Mouse (Mus musculus) embryo, embryonic 10 days (tissue): ENCODE measurements around the gene Tia1.
A peak's percentile ranks its signal among the peaks of the same experiment; 100 is the strongest.

Experiments
- DNase-seq: peaks from one replicate; pipeline ENCODE4 v3.0.0-alpha.2; 2015; ENCODE audit warnings: low spot score

The Tia1 gene

DNA sequence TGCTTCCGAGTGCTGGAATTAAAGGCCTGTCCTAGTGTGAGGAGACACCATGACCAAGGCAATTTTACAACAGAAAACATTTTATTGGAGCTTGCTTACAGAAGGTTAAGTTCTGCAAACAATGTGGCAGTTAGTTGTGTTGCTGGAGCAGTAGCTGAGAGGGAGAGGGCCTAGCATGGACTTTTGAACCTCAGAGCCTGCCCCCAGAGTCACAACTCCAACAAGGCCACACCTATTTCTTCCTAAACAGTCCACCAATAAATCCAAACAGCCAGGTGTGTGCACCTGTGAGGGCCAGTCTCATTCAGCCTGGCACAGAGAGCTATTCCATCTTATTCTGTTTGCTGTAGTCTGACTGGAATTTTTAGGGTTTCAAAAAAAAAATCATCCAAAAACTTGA lies 29.7 kb downstream of the Tia1 start:
- no peak for DNase-seq

DNA sequence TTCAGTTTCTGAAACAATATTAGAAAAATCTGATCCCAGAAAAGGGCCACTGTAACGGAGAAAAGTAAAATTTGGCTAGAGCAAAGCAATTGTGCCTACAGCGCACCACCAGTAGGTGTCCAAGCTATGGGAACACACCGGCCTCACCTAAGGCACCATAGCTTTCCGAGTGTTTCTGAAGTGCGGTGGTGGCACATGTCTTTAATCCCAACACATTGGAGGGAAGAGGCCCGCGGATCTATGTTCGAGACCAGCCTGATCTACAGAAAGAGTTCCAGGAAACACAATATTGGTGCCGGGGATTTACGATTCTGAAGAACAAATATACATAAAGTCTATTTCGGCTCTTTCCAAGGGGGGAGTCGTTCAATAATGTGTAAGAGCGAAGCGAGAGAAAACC lies 33.7 kb downstream of the Tia1 start:
- DNase-seq: peak; percentile 81

DNA sequence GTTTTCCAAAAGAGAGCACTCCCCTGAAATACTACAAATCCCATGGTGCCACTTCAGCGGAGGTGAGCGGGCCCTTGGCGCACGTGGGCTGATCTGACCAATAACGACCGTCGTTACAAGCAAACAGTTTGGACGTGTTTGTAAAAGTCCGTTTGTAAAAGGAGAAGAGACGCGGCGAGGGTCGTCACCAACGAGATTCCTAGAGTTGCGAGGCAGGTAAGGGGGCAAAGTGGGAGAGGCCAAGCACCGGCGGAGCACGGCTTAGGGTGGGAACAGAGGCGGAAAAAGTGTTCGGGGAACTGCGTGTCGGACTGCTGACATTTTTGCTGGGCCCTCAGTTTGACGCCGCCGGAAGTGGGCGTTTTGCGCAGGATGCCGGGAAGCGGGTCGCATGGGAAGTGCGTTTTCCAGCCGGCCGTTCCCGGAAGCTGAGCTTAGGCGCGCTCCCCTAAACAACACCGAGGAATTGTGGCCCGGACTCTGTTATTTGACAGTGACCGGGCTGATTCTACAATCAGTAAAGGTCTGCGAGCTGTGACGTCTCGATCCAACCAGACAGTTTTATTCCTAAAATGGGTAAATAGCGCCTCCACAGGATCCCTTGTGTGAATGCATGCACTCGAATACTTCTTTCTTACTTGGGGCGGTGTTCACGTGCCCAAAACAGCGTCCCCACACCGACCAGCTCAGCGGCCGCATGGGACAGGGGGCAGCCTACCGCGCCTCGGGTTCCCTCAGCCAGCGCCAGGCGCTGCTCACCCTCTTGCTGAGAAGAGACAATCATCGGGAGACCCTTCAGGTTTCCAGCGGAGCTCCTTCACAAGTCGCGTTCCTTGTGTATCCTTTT lies 34.5 kb downstream of the Tia1 start, which contains the start of gene C87436:
TSS of gene C87436 (plus strand) at position 103 of the 847 bp plus-strand sequence.
- DNase-seq: peak; percentile 96

DNA sequence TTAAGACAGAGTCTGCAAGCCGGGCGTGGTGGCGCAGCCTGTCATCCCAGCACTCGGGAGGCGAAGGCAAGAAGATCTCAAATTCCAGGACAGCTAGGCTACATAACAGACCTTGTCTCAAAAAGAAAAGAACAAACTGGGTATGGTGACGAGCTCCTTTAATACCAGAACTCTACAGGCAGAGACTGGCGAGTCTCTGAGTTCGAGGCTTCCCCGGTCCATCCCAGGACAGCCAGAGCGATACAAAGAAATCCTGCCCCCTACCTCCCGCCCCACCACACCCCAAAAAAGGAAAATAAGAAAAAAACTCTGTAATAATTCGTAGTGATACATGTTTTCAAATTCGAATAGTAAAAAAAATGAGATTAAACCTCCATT lies 35.1 kb downstream of the Tia1 start:
- DNase-seq: no peak

DNA sequence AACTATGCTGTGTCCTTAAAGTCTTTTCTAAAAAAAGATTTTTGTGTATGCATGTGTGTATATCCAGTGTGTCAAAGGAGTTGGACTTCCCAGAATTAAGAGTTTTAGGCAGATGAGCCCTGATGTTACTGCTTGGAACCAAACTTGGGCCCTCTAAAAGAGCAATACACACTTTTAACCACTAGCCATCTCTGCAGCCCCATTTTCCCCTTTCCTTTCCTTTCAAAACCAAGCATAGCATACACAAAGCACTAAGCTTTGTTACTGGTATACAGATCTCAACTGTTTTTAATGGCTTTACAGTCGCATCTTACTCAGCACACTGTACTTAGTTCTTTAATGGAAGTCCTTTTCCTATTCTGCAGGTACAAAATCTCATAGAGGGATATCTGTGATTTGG lies 35.5 kb downstream of the Tia1 start:
- no peak for DNase-seq

DNA sequence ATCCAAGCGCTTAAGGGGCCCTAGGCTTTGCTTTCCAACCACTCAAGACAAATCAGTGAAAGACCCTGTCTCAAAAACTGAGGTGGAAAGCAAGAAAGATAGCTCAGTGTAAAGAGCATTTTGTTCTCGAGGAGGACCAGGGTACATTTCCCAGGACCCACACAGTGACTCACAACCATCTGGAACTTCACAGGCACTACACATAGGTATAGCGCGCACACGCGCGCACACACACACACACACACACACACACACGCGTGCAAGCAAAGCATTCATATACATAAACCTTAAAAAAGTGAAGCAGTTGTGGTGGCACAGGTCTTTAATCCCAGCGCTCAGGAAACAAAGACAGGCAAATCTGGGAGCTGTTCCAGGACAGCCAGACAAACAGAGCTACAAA lies 37.6 kb downstream of the Tia1 start:
- no peak for DNase-seq

DNA sequence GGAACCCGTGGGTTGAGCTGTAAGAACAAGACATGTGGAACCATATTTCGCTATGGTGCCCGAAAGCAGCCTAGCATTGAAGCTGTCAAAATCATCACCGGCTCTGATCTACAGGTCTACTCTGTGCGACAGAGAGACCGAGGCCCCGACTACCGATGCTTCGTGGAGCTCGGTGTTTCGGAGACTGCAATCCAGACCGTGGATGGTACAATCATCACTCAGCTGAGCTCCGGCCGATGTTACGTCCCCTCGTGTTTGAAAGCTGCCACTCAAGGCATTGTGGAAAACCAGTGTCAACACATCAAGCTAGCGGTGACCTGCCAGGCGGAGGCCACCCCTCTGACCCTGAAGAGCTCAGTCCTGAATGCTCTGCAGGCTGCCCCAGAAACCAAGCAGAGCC lies 41.5 kb downstream of the Tia1 start:
- no peak for DNase-seq

DNA sequence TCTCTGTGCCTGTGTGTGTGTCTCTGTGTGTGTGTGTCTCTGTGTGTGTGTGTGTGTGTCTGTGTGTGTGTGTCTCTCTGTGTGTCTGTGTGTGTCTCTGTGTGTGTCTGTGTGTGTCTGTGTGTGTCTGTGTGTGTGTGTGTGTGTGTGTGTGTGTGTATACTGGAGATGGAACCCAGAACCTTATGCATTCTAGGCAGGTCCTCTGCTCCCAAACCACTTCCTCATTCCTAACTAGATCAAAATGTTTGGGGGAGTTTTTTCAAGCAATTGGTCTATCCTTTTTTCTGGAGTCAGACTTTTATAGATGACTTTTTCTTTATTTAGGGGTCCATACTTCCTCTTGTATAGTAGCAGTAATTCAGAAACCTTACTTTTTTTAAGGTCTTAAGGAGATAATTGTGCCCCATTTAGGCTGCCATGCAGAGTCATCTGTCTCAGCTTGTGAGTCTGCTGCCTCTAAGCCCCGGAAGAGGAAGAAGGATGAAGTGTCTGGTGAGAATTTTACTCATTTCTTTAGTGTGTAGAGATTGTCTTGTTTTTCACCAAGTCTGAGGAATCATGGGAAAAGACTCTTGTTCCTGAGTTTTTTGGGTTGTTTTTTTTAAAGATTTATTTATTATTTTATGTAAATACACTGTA lies 43.0 kb downstream of the Tia1 start:
- DNase-seq: no peak

DNA sequence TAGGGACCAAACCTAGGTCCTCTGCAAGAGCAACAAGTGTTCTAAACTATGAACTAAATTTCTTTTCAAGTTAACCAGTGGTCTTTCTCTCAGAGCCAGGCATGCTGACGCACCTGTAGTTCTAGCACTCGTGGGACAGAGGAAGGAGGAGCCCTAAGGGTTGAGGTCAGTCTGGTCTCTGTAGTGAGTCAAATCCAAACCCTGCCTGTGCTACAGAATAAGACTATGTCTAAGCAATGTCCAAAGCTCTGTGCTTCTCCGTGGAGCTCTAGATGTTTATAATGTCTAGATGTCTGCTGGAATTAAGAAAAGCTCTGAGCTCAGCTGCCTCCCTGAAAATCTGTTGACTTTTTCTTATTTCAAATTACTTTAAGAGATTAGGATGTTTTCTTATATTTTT lies 52.7 kb downstream of the Tia1 start:
- DNase-seq: no peak

DNA sequence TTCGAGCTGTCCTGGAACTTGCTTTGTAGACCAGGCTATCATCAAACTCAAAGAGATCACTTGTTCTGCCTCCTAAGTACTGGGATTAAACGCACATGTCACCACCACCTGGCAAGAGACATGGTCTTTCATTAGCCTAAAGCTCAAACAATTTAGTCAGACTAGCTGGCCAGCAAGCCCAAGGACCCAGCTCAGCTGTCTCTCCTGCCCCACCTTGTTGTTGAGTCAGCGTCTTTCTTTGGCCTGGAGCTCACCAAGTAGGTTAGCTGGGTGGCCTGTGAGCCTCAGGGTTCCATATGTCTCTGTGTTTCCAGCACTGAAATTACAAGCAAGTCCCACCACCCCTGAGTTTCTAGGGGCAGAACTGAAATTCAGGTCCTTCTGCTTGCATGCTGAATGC lies 59.1 kb downstream of the Tia1 start:
- no peak for DNase-seq

DNA sequence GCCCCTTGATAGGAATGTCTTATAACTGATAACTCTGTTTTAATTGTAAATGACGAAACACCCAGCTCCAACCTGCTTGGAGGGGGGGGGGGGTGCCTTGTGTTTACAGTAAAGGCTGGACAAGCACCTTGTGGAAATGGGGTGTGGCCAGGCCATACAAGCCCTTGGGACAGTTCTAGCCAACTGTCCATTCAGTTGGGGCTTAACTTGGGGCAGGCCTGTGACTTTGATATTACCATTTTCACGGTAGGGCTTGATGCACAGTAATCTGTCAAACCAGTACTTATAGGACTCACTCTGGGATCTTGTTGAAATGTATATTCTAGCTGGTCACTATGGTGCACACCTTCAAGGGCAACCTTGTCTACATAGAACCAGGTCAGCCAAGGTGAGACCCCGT lies 67.3 kb downstream of the Tia1 start:
- DNase-seq: no peak

DNA sequence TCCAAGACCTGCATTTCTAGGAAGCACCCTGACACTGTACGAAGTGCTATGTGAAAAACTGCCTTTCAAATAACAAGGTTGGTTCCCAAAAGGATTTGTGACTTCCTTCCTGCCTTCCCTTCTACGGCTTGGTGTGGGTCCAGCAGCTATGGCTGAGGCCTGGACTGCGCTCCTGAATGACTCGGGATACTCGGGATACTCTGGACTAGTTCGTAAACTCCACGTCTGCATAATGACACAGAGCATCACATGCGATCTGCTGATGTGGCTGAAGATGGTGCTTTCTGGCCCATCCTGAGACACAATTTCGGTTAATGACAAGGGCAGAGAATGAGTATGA lies 67.7 kb downstream of the Tia1 start:
- DNase-seq: no peak

DNA sequence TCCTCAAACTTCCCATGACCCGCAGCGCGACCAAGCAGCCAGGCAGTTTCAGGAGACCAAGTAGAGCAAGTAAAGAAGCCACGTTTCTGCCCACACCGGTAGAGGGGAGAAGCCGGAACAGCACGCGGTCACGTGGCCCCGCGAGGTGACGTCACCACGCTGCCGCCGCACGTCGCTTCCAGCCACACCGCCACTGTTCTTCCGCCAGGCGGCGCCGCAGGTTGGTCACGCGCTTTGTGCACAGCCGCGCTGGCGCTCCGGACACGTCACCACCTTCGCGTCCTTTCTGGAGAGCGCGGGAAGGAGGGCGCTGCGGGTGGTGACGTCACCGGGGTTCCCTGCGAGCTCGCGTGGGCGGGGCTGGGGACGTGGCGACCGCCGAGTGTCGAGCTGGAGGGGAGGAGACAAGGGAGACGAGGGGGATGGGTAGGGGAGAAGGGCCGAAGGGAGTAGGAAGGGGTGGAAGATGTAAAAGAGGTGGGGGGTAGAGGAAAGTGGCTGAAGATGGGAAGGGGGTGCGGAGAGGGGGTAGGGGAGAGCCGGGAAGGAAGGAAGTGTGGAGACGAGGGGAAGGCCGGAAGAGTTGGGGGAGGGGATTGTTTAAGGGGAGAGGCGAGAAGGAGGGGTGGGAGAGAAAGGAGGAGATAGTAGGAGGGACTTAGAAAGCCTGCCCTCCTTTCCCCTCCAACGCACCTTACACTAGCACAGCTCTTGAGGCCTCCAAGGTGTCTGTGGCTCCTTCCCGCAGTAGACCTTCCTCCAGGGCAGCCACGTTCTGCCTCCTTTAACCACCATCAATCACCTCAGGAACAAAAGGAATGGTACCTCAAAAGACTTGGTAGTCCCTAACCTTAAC lies 68.3 kb downstream of the Tia1 start:
- DNase-seq: peak; percentile 100

DNA sequence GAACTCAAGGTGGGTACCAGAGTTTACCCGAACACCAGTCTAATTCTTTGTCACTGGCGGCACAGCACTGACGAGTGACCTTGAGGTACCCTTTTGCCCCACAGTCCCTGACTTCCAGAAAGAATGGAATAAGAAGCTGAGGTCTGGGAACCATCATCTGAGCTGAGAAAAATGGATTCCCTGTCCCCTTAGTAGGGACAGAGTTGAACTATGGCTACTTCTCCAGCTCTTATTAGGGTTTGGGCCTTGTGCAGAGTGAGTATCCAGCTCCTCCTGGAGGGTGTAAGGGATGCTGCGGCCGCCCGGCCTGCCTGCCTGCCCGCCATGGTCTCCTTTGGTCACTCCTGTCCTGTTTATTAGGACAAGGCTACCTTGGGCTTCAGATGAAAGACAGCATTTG lies 69.1 kb downstream of the Tia1 start:
- peak; percentile 36 for DNase-seq

DNA sequence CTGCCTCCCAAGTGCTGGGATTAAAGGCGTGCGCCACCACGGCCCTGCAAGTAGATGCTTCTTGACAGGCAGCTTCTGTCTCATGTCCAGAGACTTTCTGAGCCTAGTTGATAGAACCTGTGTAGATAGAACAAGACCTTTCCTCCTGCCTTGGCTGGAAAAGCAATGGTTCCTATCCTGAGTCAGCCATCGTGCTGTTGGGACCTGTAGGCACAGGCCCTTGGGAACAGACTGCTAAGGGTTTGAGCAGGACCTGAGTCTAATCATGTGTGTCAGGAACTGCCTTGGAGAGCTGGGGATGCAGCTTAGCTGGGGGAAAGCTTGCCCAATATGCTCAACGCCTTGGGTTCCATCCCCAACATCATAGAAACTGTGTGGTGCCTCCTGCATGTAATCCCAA lies 70.1 kb downstream of the Tia1 start:
- no peak for DNase-seq

DNA sequence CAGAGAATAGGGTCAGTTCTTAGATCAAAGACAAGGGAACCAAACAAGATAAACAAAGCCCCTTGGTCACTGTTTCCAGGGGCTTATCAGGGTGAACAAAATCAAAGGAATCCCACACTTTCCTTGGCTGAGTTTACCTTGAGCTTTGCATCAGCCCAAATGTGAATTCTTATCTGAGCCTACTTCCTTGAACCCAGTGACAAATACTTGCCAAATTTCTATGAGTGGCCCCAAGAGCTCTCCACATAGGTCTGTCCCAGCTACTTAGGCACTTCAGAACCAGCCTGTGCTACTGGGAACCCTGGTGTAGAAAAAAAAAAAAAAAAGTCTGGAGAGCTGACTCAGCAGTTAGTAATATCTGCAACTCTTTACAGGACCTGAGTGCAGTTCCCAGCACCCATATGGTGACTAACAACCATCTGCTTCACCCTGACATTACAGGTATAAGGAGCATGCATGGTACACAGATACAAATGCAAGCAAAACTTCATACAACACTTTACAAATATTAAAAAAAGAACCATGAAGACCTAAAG lies 70.7 kb downstream of the Tia1 start:
- DNase-seq: no peak

DNA sequence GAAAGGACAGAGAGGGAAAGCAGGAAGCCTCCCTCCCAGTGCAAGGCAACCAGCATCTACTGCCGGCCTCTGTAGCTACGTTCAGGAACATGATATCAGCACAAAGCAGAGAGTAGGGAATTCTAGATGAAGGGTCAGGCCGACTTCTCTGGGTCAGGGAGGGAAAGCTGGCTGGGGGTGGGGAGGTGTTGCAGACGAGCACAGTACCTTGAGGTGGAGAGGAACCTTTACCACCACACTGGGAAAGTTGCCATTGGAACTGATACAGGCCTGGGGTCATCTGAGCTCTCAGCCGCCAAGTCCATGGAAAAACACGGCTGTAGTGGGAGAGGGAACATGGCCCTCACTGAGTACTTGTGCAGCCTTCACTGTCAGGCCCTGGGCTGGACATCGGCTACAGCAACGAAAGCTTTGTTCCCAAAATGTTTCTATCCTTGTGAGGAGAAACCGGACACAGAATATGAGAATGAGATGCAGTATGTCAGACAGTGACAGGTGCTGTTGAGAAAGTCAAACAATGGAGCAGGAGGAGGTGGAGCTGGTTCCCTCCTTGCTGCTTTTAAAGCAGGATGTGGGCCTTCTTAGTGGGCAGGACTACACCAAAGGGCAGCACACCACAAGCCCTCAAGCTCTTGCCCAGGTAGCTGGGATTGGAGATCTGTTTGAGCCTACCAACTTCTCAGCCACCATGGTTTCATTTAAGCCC lies 71.6 kb downstream of the Tia1 start:
- no peak for DNase-seq

DNA sequence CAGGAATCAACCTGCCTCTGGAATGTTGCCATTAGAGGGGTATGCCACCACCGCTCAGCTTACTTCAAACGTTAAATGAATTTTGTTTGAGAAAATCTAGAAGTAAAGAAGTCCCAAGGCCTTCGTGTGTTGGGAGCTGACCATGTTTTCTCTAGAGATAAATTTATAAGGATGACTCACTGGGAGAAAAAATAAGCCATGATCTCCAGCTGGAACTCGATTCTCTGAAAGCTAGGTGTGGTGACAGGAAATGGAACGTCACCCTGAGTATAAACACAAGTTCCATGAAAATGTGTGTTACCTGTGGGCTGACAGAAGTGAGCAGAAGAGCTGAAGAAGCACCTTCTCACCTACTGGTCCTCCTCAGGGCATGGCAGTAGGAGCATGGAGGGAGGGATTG lies 72.9 kb downstream of the Tia1 start:
- DNase-seq: no peak

DNA sequence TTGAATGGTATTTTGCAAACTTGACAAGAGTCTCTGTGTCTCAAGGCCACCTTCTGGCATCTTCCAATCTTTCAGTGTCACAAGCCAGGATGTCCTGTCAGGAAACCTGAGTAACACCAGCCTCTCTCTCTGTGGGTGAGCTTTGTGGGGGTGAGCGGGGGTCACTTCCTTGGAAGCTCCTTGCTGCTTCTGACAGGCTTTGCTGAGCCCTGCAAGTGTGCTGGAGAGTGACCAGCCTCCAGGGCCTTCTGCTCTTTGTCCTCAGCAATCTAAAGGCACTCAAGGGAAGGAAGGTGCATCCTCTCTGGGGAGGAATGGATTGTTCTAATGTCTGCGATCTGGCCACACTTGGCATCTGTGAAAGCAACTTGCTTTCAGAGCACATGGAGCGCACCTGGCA lies 75.3 kb downstream of the Tia1 start:
- peak; percentile 29 for DNase-seq

DNA sequence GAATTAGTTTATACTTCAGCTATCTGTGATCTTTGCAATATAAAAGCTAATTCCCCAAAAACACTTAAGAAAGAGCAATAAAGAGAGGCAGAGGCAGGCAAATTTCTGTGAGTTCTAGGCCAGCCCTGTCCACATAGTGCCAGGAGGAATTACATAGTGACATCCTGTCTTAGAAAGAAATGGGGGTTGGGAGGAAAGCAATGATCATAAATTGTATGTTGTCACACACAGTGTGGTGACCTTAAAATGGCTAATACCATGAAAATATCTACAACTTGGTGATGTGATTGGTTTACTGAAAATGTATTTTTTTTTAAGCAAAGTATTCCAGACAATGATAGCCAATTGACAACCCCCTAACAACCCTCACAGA lies 75.8 kb downstream of the Tia1 start:
- DNase-seq: no peak

DNA sequence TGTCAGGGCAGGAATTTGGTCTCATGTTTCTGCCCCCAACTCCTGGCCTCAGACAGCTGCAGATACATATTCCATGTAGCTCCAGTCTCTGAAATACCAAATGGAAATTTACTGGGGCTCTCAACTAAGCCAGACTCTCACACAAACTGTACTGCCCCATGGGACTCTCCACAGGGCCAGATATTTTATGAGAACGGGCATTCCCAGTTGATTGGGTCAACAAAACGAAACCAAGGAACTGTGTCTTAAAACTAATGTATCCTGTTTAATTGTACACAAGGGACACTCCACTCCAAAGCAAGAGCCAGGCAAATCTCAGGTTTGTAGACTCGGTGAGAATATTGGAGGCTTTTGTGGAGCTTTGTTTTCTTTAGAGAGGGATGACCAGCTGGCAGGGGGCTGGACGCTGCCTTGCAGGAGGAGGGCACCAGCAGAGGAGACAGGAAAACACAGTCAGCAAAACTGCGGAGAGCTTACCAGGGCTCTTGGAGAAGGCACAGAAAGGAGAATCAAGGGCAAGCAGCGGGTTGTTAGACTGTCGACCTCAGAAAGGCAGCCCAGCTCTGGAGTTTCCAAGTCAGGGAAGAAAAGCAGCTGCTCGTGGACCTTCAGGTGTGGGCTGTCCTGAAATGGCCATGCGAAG lies 76.3 kb downstream of the Tia1 start:
- peak; percentile 42 for DNase-seq

DNA sequence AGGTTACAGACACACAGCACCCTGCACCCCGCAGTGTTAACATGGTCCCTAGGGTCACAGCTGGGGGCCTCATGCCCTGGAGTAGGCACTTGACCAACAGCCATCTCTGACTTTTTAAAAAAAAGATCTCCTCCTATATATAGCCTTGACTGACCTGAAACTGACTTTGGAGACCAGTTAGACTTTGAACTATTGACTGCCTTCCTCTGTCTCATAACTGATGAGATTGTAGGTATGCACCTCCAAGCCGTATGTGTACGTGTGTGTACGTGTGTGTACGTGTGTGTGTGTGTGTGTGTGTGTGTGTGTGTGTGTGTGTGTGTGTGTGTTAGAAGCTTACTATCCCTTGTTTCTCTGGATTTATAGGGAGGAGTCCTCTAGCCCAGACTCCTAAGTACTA lies 77.9 kb downstream of the Tia1 start:
- no peak for DNase-seq
